Mouse (Mus musculus): ENCODE data around the gene Tmem121b. TPM values are rescaled to one million over a fixed set of nuclear protein-coding genes. Genes with fewer than 3 reads are reported as not detected.

The Tmem121b gene
- total RNA-seq, 2 experiments from 2014 or later, result 0.10 TPM; not detected in 1

GRCm38 (mm10) chr6:120492499-120493373, 871 bp downstream of the Tmem121b start:
- DNase-seq (ENCODE audit: low spot score in 2 of 2), result no peak

GRCm38 (mm10) chr6:120491862-120492498, 1.6 kb downstream of the Tmem121b start:
- DNase-seq (ENCODE audit: low spot score in 2 of 2), result no peak

GRCm38 (mm10) chr6:120491064-120491463, 2.5 kb downstream of the Tmem121b start:
- no peak for DNase-seq (ENCODE audit: low spot score in 2 of 2)

GRCm38 (mm10) chr6:120489461-120489860, 4.1 kb downstream of the Tmem121b start:
- no peak for DNase-seq (ENCODE audit: low spot score in 2 of 2)

- no peak for DNase-seq (ENCODE audit: low spot score in 2 of 2)
Measured at GRCm38 (mm10) chr6:120488647-120489046, 5.0 kb downstream of the Tmem121b start.

GRCm38 (mm10) chr6:120486051-120486510, 7.5 kb downstream of the Tmem121b start:
- DNase-seq (ENCODE audit: low spot score in 2 of 2), result no peak

- no peak for DNase-seq (ENCODE audit: low spot score in 2 of 2)
Measured at GRCm38 (mm10) chr6:120485038-120485437, 8.6 kb downstream of the Tmem121b start.

- peak; percentile 43 to 54 for DNase-seq (ENCODE audit: low spot score in 2 of 2)
Measured at GRCm38 (mm10) chr6:120483211-120483626, 10.4 kb downstream of the Tmem121b start.

- DNase-seq (ENCODE audit: low spot score in 2 of 2), result no peak
Measured at GRCm38 (mm10) chr6:120482756-120483155, 10.9 kb downstream of the Tmem121b start.

- DNase-seq (ENCODE audit: low spot score in 2 of 2), result no peak
Measured at GRCm38 (mm10) chr6:120482021-120482420, 11.6 kb downstream of the Tmem121b start.

GRCm38 (mm10) chr6:120481538-120481937, 12.1 kb downstream of the Tmem121b start:
- no peak for DNase-seq (ENCODE audit: low spot score in 2 of 2)

GRCm38 (mm10) chr6:120480361-120480760, 13.2 kb downstream of the Tmem121b start:
- no peak for DNase-seq (ENCODE audit: low spot score in 2 of 2)

- no peak for DNase-seq (ENCODE audit: low spot score in 2 of 2)
Measured at GRCm38 (mm10) chr6:120479302-120479701, 14.3 kb downstream of the Tmem121b start.

- DNase-seq (ENCODE audit: low spot score in 2 of 2), result no peak
Measured at GRCm38 (mm10) chr6:120475288-120475687, 18.3 kb downstream of the Tmem121b start.

GRCm38 (mm10) chr6:120473427-120473826, 20.2 kb downstream of the Tmem121b start:
- no peak for DNase-seq (ENCODE audit: low spot score in 2 of 2)

GRCm38 (mm10) chr6:120472455-120473140, 21.0 kb downstream of the Tmem121b start:
- no peak for DNase-seq (ENCODE audit: low spot score in 2 of 2)

- no peak for DNase-seq (ENCODE audit: low spot score in 2 of 2)
Measured at GRCm38 (mm10) chr6:120471991-120472441, 21.6 kb downstream of the Tmem121b start.

GRCm38 (mm10) chr6:120470666-120471065, 22.9 kb downstream of the Tmem121b start:
- peak in 1 of 2 experiments; percentile 12 for DNase-seq (ENCODE audit: low spot score in 2 of 2)

- no peak for DNase-seq (ENCODE audit: low spot score in 2 of 2)
Measured at GRCm38 (mm10) chr6:120469770-120470169, 23.8 kb downstream of the Tmem121b start.

GRCm38 (mm10) chr6:120469268-120469667, 24.3 kb downstream of the Tmem121b start:
- DNase-seq (ENCODE audit: low spot score in 2 of 2), result no peak

GRCm38 (mm10) chr6:120468259-120468658, 25.3 kb downstream of the Tmem121b start:
- DNase-seq (ENCODE audit: low spot score in 2 of 2), result no peak
